Mouse (Mus musculus): ENCODE results near the gene Sptan1.
A peak's percentile ranks its signal among the peaks of the same experiment; 100 is the strongest.

The Sptan1 gene

DNA sequence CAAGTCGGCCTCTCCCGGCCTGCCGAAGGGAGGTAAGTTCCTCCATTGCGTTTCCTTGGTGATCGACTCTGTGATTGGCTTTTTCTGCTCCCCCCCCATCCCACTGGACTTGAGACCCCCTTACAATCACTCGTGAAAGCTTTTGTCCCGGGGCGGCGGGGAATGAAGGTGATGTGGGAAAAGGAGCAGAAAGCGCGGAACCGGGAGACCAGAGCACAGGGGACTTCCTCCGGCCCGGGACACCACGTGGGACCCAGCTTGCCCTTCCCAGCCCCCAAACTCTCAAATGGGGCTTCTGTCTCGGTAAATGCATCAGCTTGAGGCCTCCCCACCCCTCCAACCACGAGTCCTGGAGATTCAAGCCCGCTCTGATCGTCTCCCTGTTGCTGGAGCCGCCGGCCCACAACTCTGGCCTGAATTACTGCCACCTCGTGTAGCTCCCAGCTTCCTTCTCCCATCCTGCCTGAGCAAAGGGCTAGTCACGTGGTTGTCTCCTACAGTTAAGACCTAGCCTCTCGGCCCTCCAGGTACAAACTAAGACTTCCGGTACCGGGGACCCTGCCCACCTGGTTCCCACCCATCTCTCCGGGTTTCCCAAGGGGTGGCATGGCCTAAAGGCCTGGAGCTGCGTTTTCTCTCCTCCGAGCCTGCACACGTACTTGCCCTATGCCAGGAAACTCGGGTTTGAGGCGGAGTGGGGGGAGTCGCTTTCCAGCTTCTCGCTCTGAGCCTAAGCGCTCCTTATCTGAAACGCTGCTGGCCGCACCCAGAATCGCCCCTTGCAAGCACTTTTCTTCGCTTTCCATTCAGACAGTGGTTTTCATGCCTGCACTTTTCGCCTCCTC lies 97.1 kb downstream of the Sptan1 start:
- DNase-seq: peak; percentile 58

DNA sequence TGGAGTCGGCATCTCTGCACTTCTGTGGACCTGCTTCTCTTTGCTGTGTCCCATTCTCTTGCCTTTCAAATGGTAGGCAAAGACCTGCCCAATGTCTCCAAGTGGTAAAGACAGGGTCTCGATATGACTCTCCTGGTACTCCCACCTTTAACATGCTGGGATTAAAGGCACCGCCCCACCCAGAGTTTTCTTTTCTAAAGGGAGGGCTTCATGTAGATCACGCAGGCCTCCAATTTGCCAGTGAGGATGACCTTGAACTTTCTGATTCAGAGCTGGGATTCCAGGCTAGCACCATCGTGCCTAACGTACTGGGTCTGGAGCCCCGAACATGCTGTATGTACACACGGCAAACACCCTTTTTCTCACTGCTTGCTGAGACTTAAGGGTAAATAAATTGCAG lies 97.9 kb downstream of the Sptan1 start:
- DNase-seq: no peak

DNA sequence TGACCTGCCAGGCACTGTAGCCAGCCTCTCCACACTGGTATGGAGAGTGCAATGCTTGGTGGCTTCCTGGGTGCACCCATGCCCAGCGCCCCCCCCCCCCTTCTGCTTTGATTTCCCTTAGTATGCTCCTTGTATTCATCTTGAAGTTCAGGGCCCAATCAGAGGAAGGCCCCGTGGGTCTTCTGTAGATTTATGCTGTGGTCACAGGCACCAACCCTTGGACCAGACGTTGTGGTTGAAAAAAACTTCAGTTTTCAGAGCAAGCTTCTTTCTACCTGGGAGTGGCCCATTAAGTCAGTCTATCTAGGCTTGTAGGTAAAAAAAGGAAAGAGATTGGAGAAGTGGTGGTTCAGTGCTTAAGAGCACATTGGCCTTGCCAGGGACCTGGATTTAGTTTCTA lies 98.4 kb downstream of the Sptan1 start:
- no peak for DNase-seq

DNA sequence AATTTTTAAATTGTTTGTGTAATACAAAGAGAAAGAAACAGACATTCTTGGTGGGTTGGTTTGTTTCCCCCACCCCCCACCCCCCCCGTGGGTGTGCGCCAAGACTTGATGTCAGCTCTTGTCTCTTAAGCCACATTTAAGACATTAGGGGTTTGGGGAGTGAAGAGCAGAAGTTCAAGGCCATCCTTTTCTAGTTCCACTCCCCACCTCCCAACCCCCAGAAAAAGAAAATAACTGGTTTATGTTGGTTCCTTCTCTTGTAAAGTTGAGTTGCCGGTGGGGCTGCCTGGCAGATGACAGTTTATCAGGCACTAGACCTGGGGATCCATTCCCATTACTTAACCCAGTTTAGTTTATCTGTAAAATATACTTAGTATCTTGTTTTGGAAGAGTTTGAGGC lies 98.9 kb downstream of the Sptan1 start:
- DNase-seq: no peak

DNA sequence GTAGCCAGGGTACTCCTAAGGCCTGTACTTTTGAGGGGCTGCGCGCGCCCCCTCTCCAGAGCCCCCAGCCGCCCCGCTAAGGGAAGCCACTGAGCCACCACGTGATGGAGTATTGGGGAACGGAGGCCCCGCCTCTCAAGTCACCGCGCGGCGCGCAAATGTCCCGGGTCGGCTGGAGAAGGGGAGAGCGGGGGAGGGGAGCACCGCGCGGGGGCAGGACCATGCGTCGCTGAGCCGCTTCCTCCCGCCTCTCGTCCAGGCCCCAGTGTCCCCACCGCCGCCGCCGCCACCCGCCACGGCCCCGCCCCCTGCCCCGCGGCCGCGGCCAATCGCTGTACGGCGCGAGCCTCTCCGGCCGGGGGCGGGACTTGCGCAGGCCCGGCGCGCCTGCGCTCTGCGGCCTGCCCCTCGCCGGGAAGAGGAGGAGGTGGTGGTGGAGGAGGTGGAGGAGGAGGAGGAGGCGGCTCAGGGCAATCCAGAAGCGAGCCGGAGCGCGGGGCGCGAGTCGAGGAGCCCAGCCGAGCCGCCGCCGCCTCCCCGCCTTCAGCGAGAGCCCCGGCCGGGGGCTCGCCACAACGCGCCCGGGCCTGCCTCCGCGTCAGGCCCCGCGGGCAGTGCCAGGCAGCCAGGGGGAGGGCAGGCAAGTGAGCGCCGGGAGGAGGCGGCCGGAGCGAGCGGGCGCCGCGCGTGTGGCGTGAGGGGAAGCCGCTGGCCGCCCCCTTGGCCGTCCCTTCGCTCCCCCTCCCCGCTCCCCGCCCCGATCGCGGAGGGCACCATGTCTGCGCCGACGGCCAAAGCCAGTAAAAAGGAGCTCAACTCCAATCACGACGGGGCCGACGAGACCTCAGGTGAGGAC lies 100.9 kb downstream of the Sptan1 start:
- DNase-seq: peak; percentile 95

DNA sequence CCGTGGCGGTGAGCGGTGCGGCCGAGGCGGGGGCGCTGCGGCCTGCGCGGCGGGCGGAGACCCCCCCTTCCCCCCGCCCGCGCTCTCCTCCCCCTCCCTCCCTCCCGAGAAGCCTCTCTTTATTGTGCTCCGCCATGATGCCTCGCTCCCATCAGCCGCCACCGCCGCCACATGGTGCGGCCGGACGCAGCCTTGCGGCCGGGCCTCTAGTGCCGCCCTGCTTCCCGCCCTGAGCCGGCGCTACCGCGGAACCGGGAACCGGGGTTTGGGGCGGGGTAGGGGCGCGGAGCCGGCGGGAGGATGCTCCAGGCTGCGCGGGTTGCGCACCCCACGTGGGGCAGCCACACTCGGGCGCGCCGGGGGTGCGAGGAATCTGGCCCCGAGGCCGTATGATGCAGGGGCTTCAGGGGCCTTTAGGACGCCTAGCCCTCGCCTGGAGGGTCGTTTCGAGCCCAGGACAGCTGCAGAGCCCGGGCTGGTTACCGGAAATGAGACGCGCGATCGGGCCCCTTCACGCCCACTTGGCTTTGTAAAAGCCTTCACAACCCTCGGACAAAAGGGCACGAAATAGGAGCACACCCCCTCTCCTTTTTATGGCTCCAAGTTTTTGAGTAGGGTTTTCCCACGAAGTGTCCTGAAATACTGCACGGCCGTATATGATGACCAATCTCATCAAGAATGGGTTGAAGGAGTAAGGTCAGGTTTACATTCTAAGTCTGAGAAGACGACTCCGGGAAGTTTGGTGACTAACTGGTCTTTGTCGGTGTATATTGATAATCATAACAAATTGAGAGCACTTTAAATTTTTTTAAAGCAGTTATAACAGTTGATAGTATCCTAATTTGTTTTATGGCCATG lies 101.9 kb downstream of the Sptan1 start:
- DNase-seq: peak; percentile 71

DNA sequence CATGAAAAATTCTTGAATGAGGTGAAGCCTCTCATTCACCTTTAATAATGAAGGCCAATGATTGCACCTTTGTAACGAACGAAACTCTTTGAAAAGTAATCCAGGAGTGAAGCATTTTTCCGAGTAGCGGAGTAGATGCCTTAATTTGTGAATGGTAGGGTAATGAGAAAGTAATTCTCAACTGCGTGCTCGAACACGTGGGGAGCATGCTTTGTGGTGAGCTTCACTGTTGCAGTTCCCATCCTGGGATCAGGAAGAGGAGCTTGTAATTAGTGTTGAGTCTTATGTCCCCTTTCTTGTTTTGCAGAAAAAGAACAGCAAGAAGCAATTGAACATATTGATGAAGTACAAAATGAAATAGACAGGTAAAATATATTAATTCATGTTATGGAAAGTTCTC lies 102.6 kb downstream of the Sptan1 start:
- no peak for DNase-seq

DNA sequence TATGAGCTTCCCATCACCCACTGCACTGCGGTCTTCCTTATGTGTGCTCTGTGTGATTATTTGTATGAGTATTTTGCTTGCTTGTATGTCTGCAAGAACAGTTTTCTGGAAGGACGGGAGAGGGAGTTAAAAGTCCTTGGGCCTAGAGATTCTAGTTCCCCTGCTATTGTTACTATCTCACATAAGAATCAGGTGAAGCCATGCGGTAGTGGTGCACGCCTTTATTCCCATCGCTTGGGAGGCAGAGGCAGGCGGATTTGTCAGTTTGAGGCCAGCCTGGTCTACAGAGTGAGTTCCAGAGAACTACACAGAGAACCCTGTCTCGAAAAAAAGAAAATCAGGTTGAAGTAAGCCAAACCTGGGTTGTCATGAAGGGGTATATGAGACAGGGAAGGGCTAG lies 107.5 kb downstream of the Sptan1 start:
- DNase-seq: no peak

DNA sequence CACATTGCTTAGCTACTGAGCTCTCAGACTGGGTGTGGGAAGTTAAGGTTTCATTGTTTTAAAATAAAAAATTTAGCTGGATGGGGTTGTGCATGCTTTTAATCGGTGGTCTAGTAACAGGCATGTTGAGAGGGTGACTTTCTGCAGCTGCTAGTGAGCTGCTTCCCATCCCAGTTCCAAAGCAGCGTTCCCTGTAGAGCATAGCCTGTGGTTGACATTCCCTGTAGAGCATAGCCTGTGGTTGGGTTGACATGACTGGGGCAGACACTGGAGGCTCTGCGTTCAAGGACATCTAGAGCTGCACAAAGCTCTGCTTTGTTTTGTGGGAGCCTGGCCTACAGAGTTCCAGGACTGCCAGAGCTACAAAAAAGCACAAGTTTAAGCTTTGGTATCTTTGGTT lies 107.9 kb downstream of the Sptan1 start:
- DNase-seq: no peak

DNA sequence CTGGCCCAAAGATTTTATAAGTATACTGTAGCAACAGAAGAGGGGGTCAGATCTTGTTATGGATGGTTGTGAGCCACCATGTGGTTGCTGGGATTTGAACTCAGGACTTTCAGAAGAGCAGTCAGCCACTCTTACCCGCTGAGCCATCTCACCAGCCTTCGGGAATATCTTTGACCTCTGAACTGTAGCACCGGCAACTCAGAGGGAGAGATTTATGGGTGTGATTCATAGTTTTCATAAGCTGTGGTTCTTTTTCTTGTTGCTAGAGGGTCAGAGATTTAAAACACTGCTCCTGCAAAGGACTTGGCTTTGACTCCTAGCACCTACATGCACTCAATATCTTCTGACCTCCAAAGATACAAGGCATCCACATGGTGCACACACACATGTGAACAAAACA lies 110.3 kb downstream of the Sptan1 start:
- no peak for DNase-seq

DNA sequence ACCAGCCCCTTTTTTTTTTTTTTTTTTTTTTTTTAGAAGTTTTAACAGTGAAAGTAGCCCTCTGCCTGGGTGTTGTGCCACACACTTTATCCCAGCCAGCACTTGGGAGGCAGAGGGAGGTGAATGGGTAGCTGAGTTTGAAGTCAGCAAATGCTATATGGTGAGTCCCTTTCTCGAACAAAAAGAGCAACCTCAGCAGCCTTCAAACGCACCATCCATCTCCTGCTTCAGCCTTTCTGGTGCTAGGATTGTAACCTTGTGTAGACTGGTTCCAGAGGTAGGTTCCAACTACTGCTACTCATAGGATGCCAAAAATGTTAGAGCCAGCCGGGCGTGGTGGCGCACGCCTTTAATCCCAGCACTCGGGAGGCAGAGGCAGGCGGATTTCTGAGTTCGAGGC lies 111.1 kb downstream of the Sptan1 start:
- DNase-seq: no peak

DNA sequence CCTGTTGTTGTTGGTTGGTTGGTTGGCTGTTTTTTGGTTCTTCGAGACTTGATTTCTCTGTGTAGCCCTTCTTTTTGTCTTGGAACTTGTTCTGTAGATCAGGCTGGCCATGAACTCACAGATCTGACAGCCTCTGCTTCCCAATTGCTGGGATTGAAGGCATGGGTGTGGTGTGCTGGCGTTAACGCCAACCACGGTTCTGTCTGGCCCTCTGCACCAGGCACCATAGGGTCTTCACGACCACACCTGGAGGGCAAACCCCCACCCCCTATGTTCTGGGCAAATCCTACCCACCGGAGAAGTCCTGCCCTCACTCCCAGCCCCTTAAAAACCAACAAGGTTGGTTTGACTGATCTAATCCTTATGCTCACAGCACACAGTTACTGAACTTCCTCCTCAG lies 111.6 kb downstream of the Sptan1 start:
- no peak for DNase-seq

DNA sequence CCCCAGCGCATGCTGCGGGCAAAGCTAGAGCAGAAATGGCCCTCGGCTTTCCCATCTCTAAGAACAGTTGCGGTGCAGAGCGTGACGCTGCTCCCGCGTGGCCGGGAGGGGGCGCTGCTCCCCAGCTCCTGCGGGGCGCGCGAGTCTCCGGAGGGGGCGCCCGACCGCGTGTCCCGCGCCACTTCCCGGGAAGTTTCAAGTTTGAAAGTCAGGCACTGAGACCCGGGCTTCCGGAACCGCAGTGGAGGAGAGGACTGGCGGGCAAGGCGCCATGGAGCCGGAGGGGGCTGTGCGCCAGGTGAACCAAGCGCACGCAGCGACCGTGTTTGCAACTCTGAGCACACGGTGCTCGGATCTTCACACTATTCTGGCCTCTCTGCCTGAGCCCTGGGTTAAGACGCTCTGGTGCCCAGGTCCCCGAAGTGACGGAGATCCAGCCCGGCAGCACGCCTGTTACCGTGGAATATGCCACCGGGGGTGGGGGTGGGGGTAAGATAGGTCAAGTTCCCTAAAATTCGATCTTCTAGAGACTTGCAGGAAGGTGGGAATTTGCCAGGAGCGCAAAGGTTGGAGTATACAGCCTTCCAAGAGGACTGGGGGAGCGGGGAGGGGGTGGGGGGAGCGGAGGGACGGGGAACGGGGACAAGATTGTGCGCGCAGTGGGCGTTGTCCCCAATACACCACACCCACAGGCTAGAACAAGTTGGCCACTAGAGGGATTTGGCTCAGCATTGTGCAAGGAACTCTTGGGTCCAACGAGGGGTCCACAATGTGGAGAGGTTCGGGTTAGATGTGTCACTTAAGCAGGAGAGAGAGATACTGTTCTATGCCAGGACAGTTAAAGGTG lies 112.4 kb downstream of the Sptan1 start, which contains the start of gene Pkn3:
TSS of gene Pkn3 (plus strand) at position 183 of the 847 bp plus-strand sequence.
- DNase-seq: peak; percentile 92

DNA sequence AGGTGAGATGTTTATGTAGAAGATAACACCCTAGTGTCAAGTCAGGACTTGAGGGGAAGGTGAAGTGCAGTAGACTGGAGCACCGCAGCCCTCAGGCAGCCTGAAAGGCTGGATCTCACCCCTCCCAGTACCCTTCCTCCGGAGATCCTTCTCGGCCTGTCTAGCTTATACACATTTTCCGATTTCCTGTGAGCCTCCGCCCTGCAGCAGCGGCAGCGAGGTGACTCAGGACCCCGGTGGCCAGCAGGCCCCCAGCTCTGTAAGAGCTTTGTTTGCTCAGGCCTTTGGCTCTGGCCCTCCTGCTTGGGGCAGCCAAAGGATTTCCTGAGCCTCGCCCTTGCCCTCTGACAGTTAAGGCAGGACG lies 113.0 kb downstream of the Sptan1 start:
- no peak for DNase-seq

DNA sequence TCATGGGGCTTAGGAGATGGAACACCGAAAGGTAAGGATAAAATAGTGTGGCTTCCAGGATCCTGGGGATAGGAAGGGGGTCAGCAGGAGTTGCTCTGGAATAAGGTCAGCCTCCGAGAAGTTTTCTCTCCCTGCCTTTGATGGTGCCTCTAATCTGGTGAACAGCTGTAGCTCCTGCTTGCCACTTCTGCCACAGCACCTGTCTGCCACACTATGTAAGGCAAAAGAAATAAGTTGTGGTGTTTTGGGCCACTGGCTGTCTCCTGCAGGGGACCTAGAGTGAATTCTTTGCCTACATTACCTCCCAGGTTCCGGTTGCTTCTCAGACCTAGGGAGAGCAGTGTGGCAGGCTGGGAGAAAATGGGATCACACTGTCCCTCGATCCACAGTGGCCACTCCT lies 113.4 kb downstream of the Sptan1 start:
- no peak for DNase-seq

DNA sequence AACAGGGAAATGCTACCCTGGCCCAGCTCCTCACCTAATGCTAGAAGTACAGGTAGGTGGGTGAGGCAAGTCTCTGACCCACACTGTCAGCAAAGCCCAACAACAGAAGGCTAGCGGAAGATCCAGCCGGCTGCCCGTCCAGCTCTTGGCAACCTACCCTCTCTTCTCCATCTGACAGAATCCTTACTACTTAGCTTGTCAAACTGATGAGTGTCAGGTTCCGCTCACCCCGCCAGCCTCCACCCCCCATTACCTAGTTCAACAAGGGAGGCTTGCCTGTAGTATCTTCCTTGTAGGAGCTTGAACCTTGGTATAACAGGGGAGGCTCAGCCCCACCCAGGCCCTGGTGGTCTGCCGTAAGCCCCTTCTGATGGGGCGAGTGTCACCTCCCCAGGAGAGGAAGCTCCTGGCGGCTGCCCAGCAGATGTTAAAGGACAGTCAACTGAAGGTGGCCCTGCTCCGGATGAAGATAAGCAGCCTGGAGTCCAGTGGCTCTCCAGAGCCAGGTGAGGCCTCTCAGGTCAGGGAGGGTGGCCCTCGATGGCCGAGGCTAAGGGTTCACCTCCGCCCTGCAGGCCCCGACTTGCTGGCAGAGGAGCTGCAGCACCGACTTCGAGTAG lies 114.9 kb downstream of the Sptan1 start:
- no peak for DNase-seq

Measured in thymus, postnatal 4 days (tissue).